Mouse (Mus musculus) embryonic facial prominence, embryonic 14.5 days (tissue): ENCODE data around the gene Tspan10. TPM values are rescaled to one million over a fixed set of nuclear protein-coding genes. Genes with fewer than 3 reads are reported as not detected.

Experiments
- ATAC-seq: fragments of 200-750 bp; cut with Nextera tagmentation; 2 replicates; pipeline ENCODE4 v1.8.0; 2017; ENCODE audit warnings: low read depth, moderate number of reproducible peaks, moderate TSS enrichment
- DNase-seq: peaks from one replicate; pipeline ENCODE4 v3.0.0-alpha.2; 2015; ENCODE audit warnings: low spot score
- H3K27ac ChIP-seq: fragments of 300-500 bp; sonication (generic); replicated peaks from 2 replicates; pipeline ENCODE4 v1.5.1; 2014; ENCODE audit warnings: low read depth, mild to moderate bottlenecking, low read length, moderate library complexity
- H3K27me3 ChIP-seq: fragments of 300-500 bp; sonication (generic); replicated peaks from 2 replicates; pipeline ENCODE4 v1.6.1; 2014; ENCODE audit warnings: low read length; ENCODE audit not compliant: control insufficient read depth, insufficient read depth
- H3K36me3 ChIP-seq: fragments of 300-500 bp; sonication (generic); 2 replicates; pipeline ENCODE4 v1.6.1; 2014; ENCODE audit warnings: low read length, mixed read lengths; ENCODE audit not compliant: control insufficient read depth, insufficient read depth
- H3K4me1 ChIP-seq: fragments of 300-500 bp; sonication (generic); 2 replicates; pipeline ENCODE4 v1.6.1; 2014; ENCODE audit warnings: antibody characterized with exemption, low read length; ENCODE audit not compliant: control insufficient read depth, insufficient read depth
- H3K4me2 ChIP-seq: fragments of 300-500 bp; sonication (generic); 2 replicates; pipeline ENCODE4 v1.6.1; 2014; ENCODE audit warnings: low read depth, mild to moderate bottlenecking, low read length, moderate library complexity, mixed read lengths
- H3K4me3 ChIP-seq: fragments of 300-500 bp; sonication (generic); 2 replicates; pipeline ENCODE4 v1.5.1; 2014; ENCODE audit warnings: low read depth, mild to moderate bottlenecking, low read length
- H3K9ac ChIP-seq: fragments of 300-500 bp; sonication (generic); 2 replicates; pipeline ENCODE4 v1.6.1; 2014; ENCODE audit warnings: low read depth, mild to moderate bottlenecking, low read length, moderate library complexity, mixed read lengths
- H3K9me3 ChIP-seq: fragments of 300-500 bp; sonication (generic); 2 replicates; pipeline ENCODE4 v1.6.1; 2016; ENCODE audit warnings: low read length; ENCODE audit not compliant: control insufficient read depth
- WGBS: fragments of 180-500 bp; shearing (Covaris S2); extraction: QIAGEN DNeasy Blood & Tissue Kit; methylation state at CpG from one replicate; pipeline ENCODE4 v1.1.7; 2014; 5-methylcytosine and 5-hydroxymethylcytosine counted together
- polyA plus RNA-seq: library from polyadenylated mRNA; unstranded; fragments of >200 nt; fragmentation: Nextera tagmentation; extraction: Ambion mirVana; gene quantifications from 2 replicates; pipeline ENCODE4 v1.2.1, GENCODE M21; 2014

Tspan10 gene
- polyA plus RNA-seq, 1 experiment from 2014 or later = 0.63 TPM

GRCm38 (mm10) chr11:120492878-120493203, 50.4 kb downstream of the Tspan10 start:
- no peak for ATAC-seq
- Histone ChIP-seq H3K4me3 (peak overlapping the region; percentile 83), H3K4me1 (peaks cover 28% of the 10 kb centered on the region), H3K36me3 (peaks cover 56% of the 10 kb centered on the region), H3K27ac (peak overlapping the region; percentile 77), H3K4me2 (peak overlapping the region; percentile 86), H3K9ac (peak overlapping the region; percentile 86), H3K9me3 (no peaks in the 10 kb centered on the region), H3K27me3 (no peaks in the 10 kb centered on the region)
- DNase-seq = peak; percentile 73
- 21% methylated on average over 3 of the region's 3 CpGs for WGBS

GRCm38 (mm10) chr11:120493351-120493750, 50.9 kb downstream of the Tspan10 start:
- DNase-seq (no peak), ATAC-seq (no peak)
- Histone ChIP-seq H3K4me3 (peak overlapping the region; percentile 83), H3K4me1 (peaks cover 28% of the 10 kb centered on the region), H3K36me3 (peaks cover 55% of the 10 kb centered on the region), H3K4me2 (peak overlapping the region; percentile 86), H3K9me3 (no peaks in the 10 kb centered on the region), H3K9ac (peak overlapping the region; percentile 86), H3K27me3 (no peaks in the 10 kb centered on the region), H3K27ac (peak overlapping the region; percentile 77)
- WGBS = 34% methylated on average over 3 of the region's 3 CpGs

GRCm38 (mm10) chr11:120493911-120494310, 51.5 kb downstream of the Tspan10 start:
- no peaks in the 10 kb centered on the region for H3K9me3 ChIP-seq
- H3K4me3 ChIP-seq = no peak overlapping the region; the same call in 1 of the 2 replicates
- H3K36me3 ChIP-seq = peaks cover 55% of the 10 kb centered on the region
- peaks cover 28% of the 10 kb centered on the region for H3K4me1 ChIP-seq
- no peak overlapping the region for H3K9ac ChIP-seq
- no peak overlapping the region for H3K27ac ChIP-seq
- ATAC-seq (no peak), DNase-seq (no peak)
- WGBS = 81% methylated on average over 3 of the region's 3 CpGs
- H3K27me3 ChIP-seq = no peaks in the 10 kb centered on the region
- peak overlapping the region; percentile 86 for H3K4me2 ChIP-seq

Other genes with a start within 250 kb of the Tspan10 start
- gene Bahcc1, start 209.7 kb upstream of the Tspan10 start, polyA plus RNA-seq = 11.1 and 12.0 TPM in 2 replicates
- gene Actg1, start 94.1 kb upstream of the Tspan10 start, polyA plus RNA-seq = 2,264 and 2,593 TPM in 2 replicates
- gene Fscn2, start 81.1 kb upstream of the Tspan10 start, polyA plus RNA-seq = 0.48 and 1.1 TPM in 2 replicates
- 30.0 and 32.7 TPM in 2 replicates for gene Faap100, start 63.9 kb upstream of the Tspan10 start, polyA plus RNA-seq
- gene Nploc4, start 4.9 kb upstream of the Tspan10 start, polyA plus RNA-seq = 38.1 and 44.6 TPM in 2 replicates
- not detected in 2 replicates for gene Pde6g, start 10.9 kb downstream of the Tspan10 start, polyA plus RNA-seq
- gene Oxld1, start 15.4 kb downstream of the Tspan10 start, polyA plus RNA-seq = 12.8 and 15.3 TPM in 2 replicates
- 27.7 and 27.9 TPM in 2 replicates for gene Ccdc137, start 15.5 kb downstream of the Tspan10 start, polyA plus RNA-seq
- gene Arl16, start 25.0 kb downstream of the Tspan10 start, polyA plus RNA-seq = 43.2 and 46.4 TPM in 2 replicates
- gene Mrpl12, start 42.0 kb downstream of the Tspan10 start, polyA plus RNA-seq = 135 and 148 TPM in 2 replicates
- gene Slc25a10, start 49.2 kb downstream of the Tspan10 start, polyA plus RNA-seq = 47.6 and 53.1 TPM in 2 replicates
- gene Gcgr, start 88.1 kb downstream of the Tspan10 start, polyA plus RNA-seq = 1.0 and 1.4 TPM in 2 replicates
- 238 and 253 TPM in 2 replicates for gene Mcrip1, start 107.1 kb downstream of the Tspan10 start, polyA plus RNA-seq
- 9.6 and 9.7 TPM in 2 replicates for gene Ppp1r27, start 108.5 kb downstream of the Tspan10 start, polyA plus RNA-seq
- gene P4hb, start 130.6 kb downstream of the Tspan10 start, polyA plus RNA-seq = 996 and 1,037 TPM in 2 replicates
- 558 and 609 TPM in 2 replicates for gene Arhgdia, start 139.0 kb downstream of the Tspan10 start, polyA plus RNA-seq
- gene Alyref, start 155.7 kb downstream of the Tspan10 start, polyA plus RNA-seq = 406 and 433 TPM in 2 replicates
- gene Anapc11, start 155.8 kb downstream of the Tspan10 start, polyA plus RNA-seq = 238 and 242 TPM in 2 replicates
- gene Npb, start 165.8 kb downstream of the Tspan10 start, polyA plus RNA-seq = 1.3 and 1.8 TPM in 2 replicates
- gene Pcyt2, start 175.3 kb downstream of the Tspan10 start, polyA plus RNA-seq = 88.8 and 97.5 TPM in 2 replicates
- gene Sirt7, start 182.6 kb downstream of the Tspan10 start, polyA plus RNA-seq = 21.8 and 23.0 TPM in 2 replicates
- gene Mafg, start 191.0 kb downstream of the Tspan10 start, polyA plus RNA-seq = 26.3 and 26.8 TPM in 2 replicates
- gene Pycr1, start 201.1 kb downstream of the Tspan10 start, polyA plus RNA-seq = 56.7 and 64.7 TPM in 2 replicates
- 3.4 and 3.6 TPM in 2 replicates for gene Myadml2, start 205.5 kb downstream of the Tspan10 start, polyA plus RNA-seq
- 3.6 and 4.9 TPM in 2 replicates for gene Notum, start 218.5 kb downstream of the Tspan10 start, polyA plus RNA-seq
- gene Aspscr1, start 230.3 kb downstream of the Tspan10 start, polyA plus RNA-seq = 93.1 and 100.0 TPM in 2 replicates